Mouse (Mus musculus) urinary bladder, postnatal 36 days (tissue): ENCODE data around the gene Pcbp1.

Source experiments
- DNase-seq, 2 experiments: peaks; one replicate each; pipeline ENCODE4 v3.0.0; 2022; ENCODE audit warnings: low spot score in 2 of 2, mixed read lengths in 1 of 2

Pcbp1 gene

GRCm38 (mm10) chr6:86523755-86524434 lies 2.2 kb downstream of the Pcbp1 start:
- peak; percentile 18 to 36 for DNase-seq

- no peak for DNase-seq
These were observed 2.8 kb downstream of the Pcbp1 start for GRCm38 (mm10) chr6:86523242-86523754.

- DNase-seq = no peak
These were observed 3.9 kb downstream of the Pcbp1 start for GRCm38 (mm10) chr6:86522001-86522911.

GRCm38 (mm10) chr6:86519767-86520345 lies 6.3 kb downstream of the Pcbp1 start:
- no peak for DNase-seq

- peak in 1 of 2 experiments; percentile 9 for DNase-seq
These were observed 10.1 kb downstream of the Pcbp1 start for GRCm38 (mm10) chr6:86516021-86516420.

GRCm38 (mm10) chr6:86513296-86513695 lies 12.8 kb downstream of the Pcbp1 start:
- no peak for DNase-seq

- no peak for DNase-seq
These were observed 15.1 kb downstream of the Pcbp1 start for GRCm38 (mm10) chr6:86510979-86511378.

GRCm38 (mm10) chr6:86509866-86510200 lies 16.3 kb downstream of the Pcbp1 start:
- DNase-seq = no peak

- no peak for DNase-seq
These were observed 16.8 kb downstream of the Pcbp1 start for GRCm38 (mm10) chr6:86509194-86509865.

- no peak for DNase-seq
These were observed 17.4 kb downstream of the Pcbp1 start for GRCm38 (mm10) chr6:86508736-86509135.

- DNase-seq = no peak
These were observed 19.0 kb downstream of the Pcbp1 start for GRCm38 (mm10) chr6:86507116-86507515.

- DNase-seq = no peak
These were observed 19.8 kb downstream of the Pcbp1 start for GRCm38 (mm10) chr6:86506309-86506708.

GRCm38 (mm10) chr6:86505671-86506070 lies 20.4 kb downstream of the Pcbp1 start:
- DNase-seq = no peak

GRCm38 (mm10) chr6:86503513-86503912 lies 22.6 kb downstream of the Pcbp1 start:
- DNase-seq = no peak

GRCm38 (mm10) chr6:86499571-86500109 lies 26.5 kb downstream of the Pcbp1 start:
- no peak for DNase-seq

GRCm38 (mm10) chr6:86497942-86498732 lies 28.0 kb downstream of the Pcbp1 start:
- no peak for DNase-seq

GRCm38 (mm10) chr6:86497071-86497815 lies 28.9 kb downstream of the Pcbp1 start:
- DNase-seq = peak; percentile 43 to 59

GRCm38 (mm10) chr6:86496585-86496984 lies 29.5 kb downstream of the Pcbp1 start:
- no peak for DNase-seq

GRCm38 (mm10) chr6:86496127-86496526 lies 30.0 kb downstream of the Pcbp1 start:
- DNase-seq = no peak

GRCm38 (mm10) chr6:86495661-86496060 lies 30.5 kb downstream of the Pcbp1 start:
- no peak for DNase-seq
